Mouse (Mus musculus): Measurements from ENCODE around the gene Cdyl2. TPM values are rescaled to one million over a fixed set of nuclear protein-coding genes. Genes with fewer than 3 reads are reported as not detected.

Cdyl2 gene
- polyA plus RNA-seq (2015; fragmentation: Nextera tagmentation; extraction: Ambion mirVana) = 3.3 and 4.9 TPM in 2 replicates

GRCm38 (mm10) chr8:116732684-116733647 lies at the start of gene Cdyl2:
TSS of gene Cdyl2 (minus strand) at chr8:116732991.

Other genes with a start within 250 kb of the Cdyl2 start
- 0.35 TPM in 1 of 2 replicates, not detected in the other for gene Dynlrb2, start 228.0 kb downstream of the Cdyl2 start, polyA plus RNA-seq (2015; fragmentation: Nextera tagmentation; extraction: Ambion mirVana)
- 96.4 and 111 TPM in 2 replicates for gene Cmc2, start 188.5 kb upstream of the Cdyl2 start, polyA plus RNA-seq (2015; fragmentation: Nextera tagmentation; extraction: Ambion mirVana)
- gene Cenpn, start 188.7 kb upstream of the Cdyl2 start, polyA plus RNA-seq (2015; fragmentation: Nextera tagmentation; extraction: Ambion mirVana) = 32.8 and 34.9 TPM in 2 replicates
- gene Atmin, start 210.4 kb upstream of the Cdyl2 start, polyA plus RNA-seq (2015; fragmentation: Nextera tagmentation; extraction: Ambion mirVana) = 5.8 and 6.6 TPM in 2 replicates
- 0.24 and 0.52 TPM in 2 replicates for gene 1700030J22Rik, start 246.0 kb upstream of the Cdyl2 start, polyA plus RNA-seq (2015; fragmentation: Nextera tagmentation; extraction: Ambion mirVana)